Mouse (Mus musculus) neutrophil, adult 5-6 weeks (primary cell): ENCODE measurements around the gene Hist1h2bb. TPM values are rescaled to one million over a fixed set of nuclear protein-coding genes. Genes with fewer than 3 reads are reported as not detected.

Experiments
- ATAC-seq: fragments of 151-379, 151-347 bp; 2 replicates; pipeline ENCODE4 v1.8.0; 2017; ENCODE audit warnings: mild to moderate bottlenecking, moderate TSS enrichment; ENCODE audit not compliant: insufficient number of reproducible peaks, poor library complexity, low FRiP score, severe bottlenecking; ENCODE audit errors: extremely low read depth
- total RNA-seq: library from RNA; stranded (forward); fragments of 200-1000 nt; gene quantifications from 2 replicates; pipeline ENCODE4 v1.2.3, GENCODE M21; 2017

The Hist1h2bb gene
- total RNA-seq, 1 experiment from 2014 or later = 77.7 TPM

- ATAC-seq = no peak
Measured at GRCm38 (mm10) chr13:23744421-23745380, 1.8 kb upstream of the Hist1h2bb start.

GRCm38 (mm10) chr13:23745381-23746161, 963 bp upstream of the Hist1h2bb start, which contains the start of gene Hist1h3c:
Gene Hist1h3c, minus strand, starts transcription at chr13:23745602.
- ATAC-seq = peak; percentile 64

GRCm38 (mm10) chr13:23747081-23747891, 752 bp downstream of the Hist1h2bb start:
- ATAC-seq = no peak

GRCm38 (mm10) chr13:23747892-23748288, 1.4 kb downstream of the Hist1h2bb start:
- no peak for ATAC-seq

GRCm38 (mm10) chr13:23749563-23750121, 3.1 kb downstream of the Hist1h2bb start:
- no peak for ATAC-seq

GRCm38 (mm10) chr13:23750839-23751477, 4.4 kb downstream of the Hist1h2bb start, which contains the start of gene Hist1h2ab:
Gene Hist1h2ab, plus strand, starts transcription at chr13:23751126.
- peak; percentile 51; the same call in 1 of the 2 replicates for ATAC-seq

GRCm38 (mm10) chr13:23751478-23751956, 5.0 kb downstream of the Hist1h2bb start:
- no peak for ATAC-seq

GRCm38 (mm10) chr13:23752067-23752741, 5.7 kb downstream of the Hist1h2bb start, which contains the start of gene Hist1h3b:
Gene Hist1h3b, plus strand, starts transcription at chr13:23752267.
- ATAC-seq = peak; percentile 63

- no peak for ATAC-seq
Measured at GRCm38 (mm10) chr13:23752742-23753172, 6.2 kb downstream of the Hist1h2bb start.

- no peak for ATAC-seq
Measured at GRCm38 (mm10) chr13:23753314-23754078, 7.0 kb downstream of the Hist1h2bb start.

- ATAC-seq = no peak
Measured at GRCm38 (mm10) chr13:23755000-23755399, 8.5 kb downstream of the Hist1h2bb start.

- peak; percentile 52 for ATAC-seq
Measured at GRCm38 (mm10) chr13:23756790-23757189, 10.3 kb downstream of the Hist1h2bb start, which contains the start of gene Hist1h4b. Gene Hist1h4b, plus strand, starts transcription at chr13:23757013.

- no peak for ATAC-seq
Measured at GRCm38 (mm10) chr13:23757211-23757773, 10.8 kb downstream of the Hist1h2bb start.

- no peak for ATAC-seq
Measured at GRCm38 (mm10) chr13:23757921-23758320, 11.4 kb downstream of the Hist1h2bb start.

- no peak for ATAC-seq
Measured at GRCm38 (mm10) chr13:23759251-23759771, 12.8 kb downstream of the Hist1h2bb start.

GRCm38 (mm10) chr13:23759916-23760239, 13.3 kb downstream of the Hist1h2bb start:
- no peak for ATAC-seq
